Mouse (Mus musculus) spleen, adult 12 weeks (tissue): Measurements from ENCODE around the gene Cd37.
"Not testable (repeated sequence)": the region's sequence is repeated elsewhere in the genome, so short reads cannot be mapped to it uniquely, and the experiment has no call there.

ENCODE experiments used
- DNase-seq: peaks from one replicate; pipeline ENCODE4 v3.0.0; 2022; ENCODE audit warnings: low spot score

Gene Cd37

GRCm38 (mm10) chr7:45238723-45239496 lies at the start of gene Cd37:
Gene Cd37 (minus strand): TSS chr7:45239115.
- peak; percentile 71 for DNase-seq

GRCm38 (mm10) chr7:45286486-45286885 lies 47.6 kb upstream of the Cd37 start:
- DNase-seq = no peak

- DNase-seq = peak; percentile 70
Observed at GRCm38 (mm10) chr7:45277136-45277760, 38.3 kb upstream of the Cd37 start, which contains the start of gene Slc6a21. Gene Slc6a21 (plus strand): TSS chr7:45277513.

GRCm38 (mm10) chr7:45273672-45274071 lies 34.8 kb upstream of the Cd37 start:
- no peak for DNase-seq

- DNase-seq = no peak
Observed at GRCm38 (mm10) chr7:45272786-45273412, 34.0 kb upstream of the Cd37 start.

GRCm38 (mm10) chr7:45265518-45265917 lies 26.6 kb upstream of the Cd37 start:
- no peak for DNase-seq

GRCm38 (mm10) chr7:45264348-45264747 lies 25.4 kb upstream of the Cd37 start:
- DNase-seq = no peak

- DNase-seq = no peak
Observed at GRCm38 (mm10) chr7:45263006-45263607, 24.2 kb upstream of the Cd37 start.

GRCm38 (mm10) chr7:45262266-45262665 lies 23.4 kb upstream of the Cd37 start:
- DNase-seq = no peak

GRCm38 (mm10) chr7:45259281-45259680 lies 20.4 kb upstream of the Cd37 start:
- DNase-seq = no peak

GRCm38 (mm10) chr7:45257063-45257840 lies 18.3 kb upstream of the Cd37 start:
- DNase-seq = no peak

GRCm38 (mm10) chr7:45255822-45256221 lies 16.9 kb upstream of the Cd37 start:
- not testable (repeated sequence) for DNase-seq

GRCm38 (mm10) chr7:45253806-45254205 lies 14.9 kb upstream of the Cd37 start:
- no peak for DNase-seq

GRCm38 (mm10) chr7:45247666-45248065 lies 8.8 kb upstream of the Cd37 start:
- DNase-seq = no peak

GRCm38 (mm10) chr7:45241389-45241749 lies 2.5 kb upstream of the Cd37 start:
- DNase-seq = no peak

- DNase-seq = no peak
Observed at GRCm38 (mm10) chr7:45240633-45241388, 1.9 kb upstream of the Cd37 start, which contains the start of gene Slc6a16. Gene Slc6a16 (plus strand): TSS chr7:45241085.

GRCm38 (mm10) chr7:45240109-45240508 lies 1.2 kb upstream of the Cd37 start:
- no peak for DNase-seq

- no peak for DNase-seq
Observed at GRCm38 (mm10) chr7:45237747-45238699, 892 bp downstream of the Cd37 start.

- DNase-seq = no peak
Observed at GRCm38 (mm10) chr7:45235656-45236180, 3.2 kb downstream of the Cd37 start.
